Mouse (Mus musculus): ENCODE data around the gene Sv2b. TPM values are rescaled to one million over a fixed set of nuclear protein-coding genes. Genes with fewer than 3 reads are reported as not detected.

Gene Sv2b
- total RNA-seq, 2 experiments from 2014 or later = 289 to 309 TPM

DNA sequence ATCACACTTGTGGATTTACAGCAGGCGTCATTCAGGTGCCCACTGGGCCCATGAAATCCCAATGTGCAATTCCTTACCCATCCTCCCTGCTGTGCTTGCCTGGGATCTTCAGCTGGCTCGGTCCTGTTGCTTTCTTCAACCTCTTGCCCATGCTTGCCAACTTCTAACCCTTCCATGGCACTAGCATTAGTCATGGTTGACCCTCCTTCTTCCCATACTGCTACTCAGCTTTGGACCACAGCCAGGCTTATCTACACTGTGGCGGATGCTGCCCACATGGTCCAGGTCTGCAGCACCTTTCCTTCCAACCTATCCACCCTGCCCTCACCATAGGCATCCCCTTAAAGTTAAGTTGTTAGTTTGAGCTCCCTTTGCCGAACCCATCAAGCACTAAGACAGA lies 28.0 kb downstream of the Sv2b start:
- Histone ChIP-seq H3K27ac (no peak overlapping the region), H3K4me3 (no peak overlapping the region)
- no peak for TF ChIP-seq CTCF (conservative IDR thresholded peaks at IDR 0.05)
- DNase-seq (ENCODE audit: low spot score in 2 of 2) = no peak

- no peak for TF ChIP-seq CTCF (conservative IDR thresholded peaks at IDR 0.05)
- H3K27ac ChIP-seq = no peak overlapping the region
- no peak overlapping the region for H3K4me3 ChIP-seq
- no peak for DNase-seq (ENCODE audit: low spot score in 2 of 2)
Observed at GRCm38 (mm10) chr7:75277847-75278246, 31.2 kb downstream of the Sv2b start.

DNA sequence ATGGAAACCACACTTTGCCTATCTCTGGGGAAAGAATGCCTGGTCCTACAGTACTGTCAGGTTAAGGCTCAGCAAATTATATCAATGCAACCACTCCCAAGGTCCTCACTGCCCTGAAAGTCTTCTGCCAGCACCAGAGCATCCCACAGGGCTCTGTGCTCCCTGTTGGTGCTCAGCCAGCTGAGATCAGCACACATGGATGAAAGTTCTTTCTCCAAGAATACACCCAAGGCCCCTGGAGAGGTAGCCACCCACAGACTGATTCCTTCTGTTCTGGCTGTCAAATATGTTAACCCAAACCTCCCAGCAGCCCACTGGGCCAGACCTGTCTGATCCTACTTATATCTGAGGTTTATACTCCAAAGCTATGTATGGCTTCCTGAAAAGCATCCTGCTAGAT lies 32.3 kb downstream of the Sv2b start:
- Histone ChIP-seq H3K4me3 (no peak overlapping the region), H3K27ac (peak overlapping the region; percentile 14; the same call in 1 of the 2 replicates)
- no peak for TF ChIP-seq CTCF (conservative IDR thresholded peaks at IDR 0.05)
- DNase-seq (ENCODE audit: low spot score in 2 of 2) = no peak

- Histone ChIP-seq H3K4me3 (no peak overlapping the region), H3K27ac (peak overlapping the region; percentile 7; the same call in 1 of the 2 replicates)
- no peak for DNase-seq (ENCODE audit: low spot score in 2 of 2)
- TF ChIP-seq CTCF (conservative IDR thresholded peaks at IDR 0.05) = no peak
Observed at GRCm38 (mm10) chr7:75274518-75274917, 34.5 kb downstream of the Sv2b start.

DNA sequence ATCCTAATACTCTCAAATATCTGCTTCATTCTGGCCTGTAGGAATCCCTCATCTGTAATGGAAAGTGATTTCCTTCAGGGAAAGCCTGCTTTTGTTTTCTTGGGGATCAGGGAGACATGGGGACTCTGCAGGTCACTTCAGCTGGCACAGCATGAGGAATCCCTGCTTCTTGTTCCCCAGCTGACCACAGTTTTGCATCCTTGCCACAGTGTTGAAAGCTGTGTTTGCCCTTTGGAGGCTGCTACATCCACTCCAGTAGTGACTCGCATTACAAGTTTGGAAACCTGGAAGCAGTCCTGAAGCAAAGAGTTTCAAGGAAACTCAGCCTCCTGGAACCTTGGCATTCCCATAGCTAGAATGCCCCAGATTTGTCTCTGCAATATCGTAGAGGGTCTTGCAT lies 35.4 kb downstream of the Sv2b start:
- no peak overlapping the region for H3K4me3 ChIP-seq
- TF ChIP-seq CTCF (conservative IDR thresholded peaks at IDR 0.05) = no peak
- no peak for DNase-seq (ENCODE audit: low spot score in 2 of 2)
- peak overlapping the region; percentile 24; the same call in 1 of the 2 replicates for H3K27ac ChIP-seq

DNA sequence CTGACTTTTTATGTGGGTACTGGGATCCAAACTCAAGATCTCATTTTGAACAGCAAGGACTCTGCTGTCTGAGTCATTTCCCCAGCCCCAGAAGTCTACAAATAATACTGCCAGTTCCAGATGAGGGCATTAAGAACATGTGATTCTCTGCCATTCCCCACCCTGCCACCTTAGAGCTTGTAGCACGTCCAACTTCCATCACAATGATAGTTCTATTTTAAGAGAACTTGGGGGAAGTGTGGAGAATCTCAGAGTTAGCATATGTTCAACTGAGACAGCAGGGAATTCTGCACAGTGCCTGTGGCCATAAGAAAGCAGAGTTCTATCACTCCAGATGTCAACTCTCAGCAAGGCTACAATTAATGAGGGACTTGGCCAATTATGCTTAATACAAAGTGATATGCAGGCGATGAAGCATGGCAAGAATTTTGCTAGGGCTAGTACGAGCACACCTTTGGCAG lies 37.1 kb downstream of the Sv2b start:
- no peak for TF ChIP-seq CTCF (conservative IDR thresholded peaks at IDR 0.05)
- no peak overlapping the region for H3K4me3 ChIP-seq
- DNase-seq (ENCODE audit: low spot score in 2 of 2) = peak in 1 of 2 experiments; percentile 46
- peak overlapping the region; percentile 49 for H3K27ac ChIP-seq

DNA sequence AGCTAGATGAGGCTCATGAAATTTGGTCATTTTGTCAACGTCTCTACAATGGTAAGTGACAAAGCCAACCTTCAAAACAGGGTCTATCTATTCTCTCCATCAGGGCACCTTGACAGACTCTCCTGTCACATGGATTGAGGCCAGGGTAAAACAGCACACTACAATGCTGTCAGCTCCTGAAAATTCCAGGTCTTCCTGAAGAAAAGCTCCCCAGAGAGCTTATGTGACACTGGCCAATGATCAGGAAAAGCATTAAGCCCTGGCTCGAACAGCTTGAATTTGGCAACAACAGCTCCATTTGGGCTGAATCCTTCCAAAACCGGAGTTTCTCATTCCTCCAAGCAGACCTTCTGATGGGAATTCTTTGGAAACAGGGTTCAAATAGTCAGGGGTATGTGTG lies 37.8 kb downstream of the Sv2b start:
- peak overlapping the region; percentile 49 for H3K27ac ChIP-seq
- no peak for TF ChIP-seq CTCF (conservative IDR thresholded peaks at IDR 0.05)
- no peak for DNase-seq (ENCODE audit: low spot score in 2 of 2)
- H3K4me3 ChIP-seq = no peak overlapping the region

GRCm38 (mm10) chr7:75267236-75267635 lies 41.8 kb downstream of the Sv2b start:
- peak in 1 of 2 experiments; percentile 17 for DNase-seq (ENCODE audit: low spot score in 2 of 2)
- peak overlapping the region; percentile 8; the same call in 1 of the 2 replicates for H3K27ac ChIP-seq
- no peak for TF ChIP-seq CTCF (conservative IDR thresholded peaks at IDR 0.05)
- H3K4me3 ChIP-seq = no peak overlapping the region

DNA sequence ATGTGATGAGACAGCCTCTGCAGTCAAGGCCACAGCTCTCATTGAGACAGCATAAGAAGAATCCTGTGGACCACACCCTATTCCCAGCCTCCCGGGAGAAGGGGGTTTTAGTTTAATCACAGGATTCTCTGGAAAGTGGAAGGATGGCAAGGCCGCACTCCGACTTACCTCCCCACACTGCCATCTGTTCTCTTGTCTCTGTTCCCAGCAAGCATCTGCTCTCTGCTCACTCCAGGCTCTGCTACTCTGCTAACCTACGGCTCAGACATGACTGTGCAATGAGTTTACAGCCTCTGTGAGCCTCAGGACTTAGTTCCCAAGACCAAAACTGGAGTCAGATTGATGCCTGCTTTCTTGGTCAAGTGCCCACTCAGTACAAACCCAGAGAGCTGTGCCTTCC lies 43.8 kb downstream of the Sv2b start:
- no peak for TF ChIP-seq CTCF (conservative IDR thresholded peaks at IDR 0.05)
- peak; percentile 51 to 62 for DNase-seq (ENCODE audit: low spot score in 2 of 2)
- Histone ChIP-seq H3K27ac (peak overlapping the region; percentile 32; the same call in 1 of the 2 replicates), H3K4me3 (no peak overlapping the region)

DNA sequence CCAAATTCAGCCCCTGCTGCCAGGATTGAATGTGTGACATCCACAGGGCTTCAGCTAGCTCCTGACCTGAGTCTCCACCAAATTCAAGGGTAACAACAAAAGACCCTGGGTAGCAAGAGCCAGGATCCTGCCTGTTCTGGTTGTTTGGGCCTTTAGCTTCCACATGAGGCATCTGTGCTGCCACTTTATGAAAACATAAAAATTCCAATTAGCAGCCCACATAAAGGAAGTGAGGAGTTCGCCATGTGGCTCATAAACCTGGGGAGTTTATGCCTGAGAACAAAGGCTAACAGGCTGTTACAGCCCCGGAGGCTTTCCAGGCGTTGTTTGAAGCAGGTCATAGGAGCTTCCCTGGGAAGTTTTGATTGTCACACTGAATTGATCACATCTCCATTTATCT lies 49.1 kb downstream of the Sv2b start:
- TF ChIP-seq CTCF (conservative IDR thresholded peaks at IDR 0.05) = no peak
- Histone ChIP-seq H3K4me3 (no peak overlapping the region), H3K27ac (peak overlapping the region; percentile 48; the same call in 1 of the 2 replicates)
- peak; percentile 18 to 21 for DNase-seq (ENCODE audit: low spot score in 2 of 2)

- no peak for TF ChIP-seq CTCF (conservative IDR thresholded peaks at IDR 0.05)
- Histone ChIP-seq H3K27ac (peak overlapping the region; percentile 7; the same call in 1 of the 2 replicates), H3K4me3 (no peak overlapping the region)
- DNase-seq (ENCODE audit: low spot score in 2 of 2) = peak in 1 of 2 experiments; percentile 33
Observed at GRCm38 (mm10) chr7:75253611-75254250, 55.3 kb downstream of the Sv2b start.

GRCm38 (mm10) chr7:75240754-75241507 lies 68.1 kb downstream of the Sv2b start:
- Histone ChIP-seq H3K4me3 (no peak overlapping the region), H3K27ac (peak overlapping the region; percentile 55; the same call in 1 of the 2 replicates)
- peak in 1 of 2 experiments; percentile 62 for DNase-seq (ENCODE audit: low spot score in 2 of 2)
- no peak for TF ChIP-seq CTCF (conservative IDR thresholded peaks at IDR 0.05)

DNA sequence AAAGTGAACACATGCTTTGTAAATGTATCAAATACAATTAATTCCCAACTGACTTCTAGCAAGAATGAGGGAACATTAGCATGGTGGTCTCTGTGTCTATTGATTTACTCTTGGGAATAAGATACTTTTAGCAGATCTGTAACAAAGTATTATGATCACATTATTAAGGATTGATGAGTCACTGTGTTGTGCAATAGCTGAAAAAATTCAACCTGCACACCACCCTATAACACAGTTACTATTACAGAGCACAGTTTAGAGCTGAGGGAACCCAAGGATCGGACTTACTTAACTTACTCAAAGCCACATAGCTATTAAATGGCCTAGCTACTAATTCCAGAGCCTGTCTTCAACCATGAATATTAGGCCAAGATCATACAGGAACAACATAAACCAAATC lies 72.7 kb downstream of the Sv2b start:
- no peak for DNase-seq (ENCODE audit: low spot score in 2 of 2)
- H3K4me3 ChIP-seq = no peak overlapping the region
- TF ChIP-seq CTCF (conservative IDR thresholded peaks at IDR 0.05) = no peak
- H3K27ac ChIP-seq = no peak overlapping the region
